Mouse (Mus musculus) kidney, postnatal 0 days (tissue): Measurements from ENCODE around the gene Fam193a. TPM values are rescaled to one million over a fixed set of nuclear protein-coding genes. Genes with fewer than 3 reads are reported as not detected.

ENCODE experiments used
- ATAC-seq: fragments of 200-750 bp; cut with Nextera tagmentation; replicated peaks from 2 replicates; pipeline ENCODE4 v1.8.0; 2017; ENCODE audit warnings: low read depth, moderate number of reproducible peaks, moderate TSS enrichment, moderate library complexity; ENCODE audit not compliant: low FRiP score
- DNase-seq: peaks from one replicate; pipeline ENCODE4 v3.0.0-alpha.2; 2016; ENCODE audit warnings: low spot score
- H3K27ac ChIP-seq: fragments of 300-500 bp; sonication (generic); 2 replicates; pipeline ENCODE4 v1.5.1; 2014; ENCODE audit warnings: mild to moderate bottlenecking
- H3K27me3 ChIP-seq: fragments of 300-500 bp; sonication (generic); 2 replicates; pipeline ENCODE4 v1.6.1; 2014; ENCODE audit warnings: low read length, mixed read lengths; ENCODE audit not compliant: insufficient read depth
- H3K36me3 ChIP-seq: fragments of 300-500 bp; sonication (generic); 2 replicates; pipeline ENCODE4 v1.6.1; 2014; ENCODE audit warnings: low read length, mixed read lengths; ENCODE audit not compliant: insufficient read depth
- H3K4me1 ChIP-seq: fragments of 300-500 bp; sonication (generic); replicated peaks from 2 replicates; pipeline ENCODE4 v1.6.1; 2014; ENCODE audit warnings: antibody characterized with exemption, low read length, mixed read lengths; ENCODE audit not compliant: insufficient read depth
- H3K4me2 ChIP-seq: fragments of 300-500 bp; sonication (generic); 2 replicates; pipeline ENCODE4 v1.6.1; 2014; ENCODE audit warnings: mild to moderate bottlenecking, low read length, moderate library complexity, mixed read lengths
- H3K4me3 ChIP-seq: fragments of 300-500 bp; sonication (generic); replicated peaks from 2 replicates; pipeline ENCODE4 v1.5.1; 2014; ENCODE audit warnings: low read depth, low read length
- H3K9ac ChIP-seq: fragments of 300-500 bp; sonication (generic); 2 replicates; pipeline ENCODE4 v1.6.1; 2014; ENCODE audit warnings: low read depth, low read length
- H3K9me3 ChIP-seq: fragments of 300-500 bp; sonication (generic); replicated peaks from 2 replicates; pipeline ENCODE4 v1.6.1; 2016; ENCODE audit warnings: low read length, inconsistent platforms, mixed read lengths
- CTCF ChIP-seq: IDR thresholded peaks from 2 replicates; pipeline ENCODE4 v1.5.1; 2016; ENCODE audit warnings: antibody characterized with exemption, low read depth, mild to moderate bottlenecking, moderate library complexity
- WGBS: fragments of 180-500 bp; shearing (Covaris S2); extraction: QIAGEN DNeasy Blood & Tissue Kit; methylation state at CpG from one replicate; pipeline ENCODE4 v1.1.7; 2014; 5-methylcytosine and 5-hydroxymethylcytosine counted together
- polyA plus RNA-seq: library from polyadenylated mRNA; unstranded; fragments of >200 nt; fragmentation: Nextera tagmentation; extraction: Ambion mirVana; gene quantifications from 2 replicates; pipeline ENCODE4 v1.2.1, GENCODE M21; 2015

Gene Fam193a
- polyA plus RNA-seq, result 6.8 and 6.9 TPM in 2 replicates

- TF ChIP-seq CTCF, result no peak
- ATAC-seq, result peak; percentile 98
- H3K4me1 ChIP-seq, result peaks cover 10% of the 10 kb centered on the region; the same call in 1 of the 2 replicates
- H3K9me3 ChIP-seq, result no peaks in the 10 kb centered on the region
- H3K9ac ChIP-seq, result peak within 1 kb of the TSS; percentile 98
- peak within 1 kb of the TSS; percentile 82 for H3K4me3 ChIP-seq
- H3K4me2 ChIP-seq, result peak within 1 kb of the TSS; percentile 75
- DNase-seq, result peak; percentile 98
- H3K36me3 ChIP-seq, result no peaks in the 10 kb centered on the region
- under 1% methylated on average over 55 of the region's 64 CpGs for WGBS
- peak within 1 kb of the TSS; percentile 83 for H3K27ac ChIP-seq
- no peaks in the 10 kb centered on the region for H3K27me3 ChIP-seq
These were observed at the start of gene Fam193a for GRCm38 (mm10) chr5:34369341-34370021. Gene Fam193a, plus strand, starts transcription at chr5:34369933.

GRCm38 (mm10) chr5:34321236-34321635, 48.5 kb upstream of the Fam193a start:
- ATAC-seq (no peak), DNase-seq (no peak)
- Histone ChIP-seq H3K27ac (no peak overlapping the region), H3K4me2 (no peak overlapping the region), H3K4me3 (no peak overlapping the region), H3K36me3 (no peaks in the 10 kb centered on the region), H3K9me3 (no peaks in the 10 kb centered on the region), H3K27me3 (no peaks in the 10 kb centered on the region), H3K9ac (no peak overlapping the region), H3K4me1 (0 out of 2 replicates have a peak, but pooled peaks cover 1% of the 10 kb centered on the region)
- TF ChIP-seq CTCF, result no peak
- WGBS, result 95% methylated on average over 4 of the region's 4 CpGs

- no peak overlapping the region for H3K4me2 ChIP-seq
- no peaks in the 10 kb centered on the region for H3K27me3 ChIP-seq
- H3K9me3 ChIP-seq, result no peaks in the 10 kb centered on the region; the same call in 1 of the 2 replicates
- TF ChIP-seq CTCF, result no peak
- H3K9ac ChIP-seq, result no peak overlapping the region
- ATAC-seq (no peak), DNase-seq (no peak)
- no peaks in the 10 kb centered on the region for H3K36me3 ChIP-seq
- H3K4me3 ChIP-seq, result no peak overlapping the region
- peaks cover 4% of the 10 kb centered on the region; the same call in 1 of the 2 replicates for H3K4me1 ChIP-seq
- H3K27ac ChIP-seq, result no peak overlapping the region
These were observed 44.4 kb upstream of the Fam193a start for GRCm38 (mm10) chr5:34325286-34325685.

GRCm38 (mm10) chr5:34326249-34326691, 43.5 kb upstream of the Fam193a start:
- no peak overlapping the region for H3K27ac ChIP-seq
- no peaks in the 10 kb centered on the region for H3K36me3 ChIP-seq
- no peak overlapping the region for H3K9ac ChIP-seq
- no peaks in the 10 kb centered on the region; the same call in 1 of the 2 replicates for H3K9me3 ChIP-seq
- H3K4me3 ChIP-seq, result no peak overlapping the region
- no peaks in the 10 kb centered on the region for H3K27me3 ChIP-seq
- H3K4me2 ChIP-seq, result no peak overlapping the region; the same call in 1 of the 2 replicates
- peaks cover 4% of the 10 kb centered on the region; the same call in 1 of the 2 replicates for H3K4me1 ChIP-seq
- no peak for ATAC-seq
- TF ChIP-seq CTCF, result no peak
- peak; percentile 6 for DNase-seq
- WGBS, result 35% methylated on average over 4 of the region's 4 CpGs

- ATAC-seq (peak; percentile 68), DNase-seq (peak; percentile 41)
- Histone ChIP-seq H3K9me3 (no peaks in the 10 kb centered on the region; the same call in 1 of the 2 replicates), H3K36me3 (no peaks in the 10 kb centered on the region), H3K27ac (no peak overlapping the region), H3K4me2 (peak overlapping the region; percentile 64), H3K4me3 (peak overlapping the region; percentile 21), H3K27me3 (no peaks in the 10 kb centered on the region), H3K9ac (peak overlapping the region; percentile 50), H3K4me1 (peaks cover 4% of the 10 kb centered on the region; the same call in 1 of the 2 replicates)
- TF ChIP-seq CTCF, result no peak
- 10% methylated on average over 31 of the region's 31 CpGs for WGBS
These were observed 42.7 kb upstream of the Fam193a start for GRCm38 (mm10) chr5:34326875-34327576.

- H3K36me3 ChIP-seq, result no peaks in the 10 kb centered on the region
- peaks cover 4% of the 10 kb centered on the region; the same call in 1 of the 2 replicates for H3K4me1 ChIP-seq
- H3K9ac ChIP-seq, result no peak overlapping the region
- no peak overlapping the region for H3K27ac ChIP-seq
- WGBS, result 93% methylated on average over 2 of the region's 2 CpGs
- no peak for TF ChIP-seq CTCF
- H3K9me3 ChIP-seq, result no peaks in the 10 kb centered on the region; the same call in 1 of the 2 replicates
- no peak for DNase-seq
- no peak overlapping the region for H3K4me2 ChIP-seq
- no peaks in the 10 kb centered on the region for H3K27me3 ChIP-seq
- no peak overlapping the region for H3K4me3 ChIP-seq
- no peak for ATAC-seq
These were observed 39.6 kb upstream of the Fam193a start for GRCm38 (mm10) chr5:34330136-34330535.
